Mouse (Mus musculus) macrophage (primary cell): ENCODE data around the gene BC053393. TPM values are rescaled to one million over a fixed set of nuclear protein-coding genes. Genes with fewer than 3 reads are reported as not detected.

Source experiments
- H3K27ac ChIP-seq: fragments of 350-480 bp; formaldehyde crosslinking; 2 replicates; pipeline ENCODE4 v1.9.0; 2021
- H3K36me3 ChIP-seq: fragments of 350-480 bp; formaldehyde crosslinking; 2 replicates; pipeline ENCODE4 v1.9.0; 2021; ENCODE audit errors: inconsistent target
- H3K4me3 ChIP-seq: fragments of 350-480 bp; formaldehyde crosslinking; 2 replicates; pipeline ENCODE4 v1.9.0; 2021; ENCODE audit errors: inconsistent target
- H3K79me2 ChIP-seq: fragments of 350-480 bp; formaldehyde crosslinking; 2 replicates; pipeline ENCODE4 v1.9.0; 2021; ENCODE audit errors: inconsistent target
- WGBS: methylation state at CpG from one replicate; pipeline ENCODE4 v1.1.7; 2026; ENCODE audit warnings: inconsistent platforms; ENCODE audit not compliant: missing documents; 5-methylcytosine and 5-hydroxymethylcytosine counted together
- polyA plus RNA-seq: library from polyadenylated mRNA; stranded (reverse); fragments of 250-400 nt; gene quantifications from 3 replicates; pipeline ENCODE4 v1.2.4, GENCODE M21; 2018; ENCODE audit warnings: inconsistent platforms
- total RNA-seq, 78 experiments: library from RNA; depleted of rRNA; stranded (reverse); fragments of 250-400 nt; gene quantifications; 1 replicate in 9 of 78; 2 replicates in 24 of 78; 3 replicates in 43 of 78; 4 replicates in 2 of 78; pipeline ENCODE4 v1.2.4; 2018; ENCODE audit warnings: inconsistent platforms in 56 of 78

Gene BC053393
- not detected for total RNA-seq (2018; cell fraction: chromatin; rRNA removed)
- total RNA-seq (2018; cell fraction: cytosol; rRNA removed) = not detected
- not detected for total RNA-seq (2018; cell fraction: nucleus; rRNA removed)
- not detected in 3 replicates for polyA plus RNA-seq

GRCm38 (mm10) chr11:46571327-46571726, at the start of gene BC053393:
Gene BC053393 (plus strand): TSS chr11:46571536.
- Histone ChIP-seq H3K27ac (no peak within 1 kb of the TSS), H3K79me2 (no peaks in the 10 kb centered on the region), H3K36me3 (no peaks in the 10 kb centered on the region), H3K4me3 (no peak within 1 kb of the TSS)
- WGBS = 83% methylated on average over 1 of the region's 1 CpGs

- H3K36me3 ChIP-seq = no peaks in the 10 kb centered on the region
- 79% methylated on average over 2 of the region's 3 CpGs for WGBS
- H3K79me2 ChIP-seq = no peaks in the 10 kb centered on the region
- H3K27ac ChIP-seq = no peak overlapping the region
- no peak overlapping the region for H3K4me3 ChIP-seq
Measured at GRCm38 (mm10) chr11:46522719-46523118, 48.6 kb upstream of the BC053393 start.

- WGBS = 83% methylated on average over 2 of the region's 2 CpGs
- Histone ChIP-seq H3K36me3 (no peaks in the 10 kb centered on the region), H3K4me3 (no peak within 1 kb of the TSS), H3K27ac (no peak within 1 kb of the TSS), H3K79me2 (no peaks in the 10 kb centered on the region)
Measured at GRCm38 (mm10) chr11:46523912-46524311, 47.4 kb upstream of the BC053393 start, which contains the start of gene Gm12169. Gene Gm12169 (plus strand): TSS chr11:46524212.

- WGBS = 78% methylated on average over 4 of the region's 4 CpGs
- Histone ChIP-seq H3K27ac (no peak overlapping the region), H3K79me2 (no peaks in the 10 kb centered on the region), H3K4me3 (no peak overlapping the region), H3K36me3 (no peaks in the 10 kb centered on the region)
Measured at GRCm38 (mm10) chr11:46530149-46530548, 41.2 kb upstream of the BC053393 start.

- H3K27ac ChIP-seq = no peak overlapping the region
- H3K79me2 ChIP-seq = no peaks in the 10 kb centered on the region
- no peak overlapping the region for H3K4me3 ChIP-seq
- H3K36me3 ChIP-seq = no peaks in the 10 kb centered on the region
- 90% methylated on average over 4 of the region's 4 CpGs for WGBS
Measured at GRCm38 (mm10) chr11:46536978-46537377, 34.4 kb upstream of the BC053393 start.

GRCm38 (mm10) chr11:46543530-46543929, 27.8 kb upstream of the BC053393 start:
- no peak overlapping the region for H3K27ac ChIP-seq
- no peak overlapping the region for H3K4me3 ChIP-seq
- no peaks in the 10 kb centered on the region for H3K36me3 ChIP-seq
- H3K79me2 ChIP-seq = no peaks in the 10 kb centered on the region
- WGBS = 95% methylated on average over 2 of the region's 2 CpGs

- Histone ChIP-seq H3K4me3 (no peak overlapping the region), H3K79me2 (no peaks in the 10 kb centered on the region), H3K36me3 (no peaks in the 10 kb centered on the region), H3K27ac (no peak overlapping the region)
- 92% methylated on average over 4 of the region's 4 CpGs for WGBS
Measured at GRCm38 (mm10) chr11:46549721-46550120, 21.6 kb upstream of the BC053393 start.

GRCm38 (mm10) chr11:46552741-46553140, 18.6 kb upstream of the BC053393 start:
- Histone ChIP-seq H3K4me3 (no peak overlapping the region), H3K36me3 (no peaks in the 10 kb centered on the region), H3K79me2 (no peaks in the 10 kb centered on the region), H3K27ac (no peak overlapping the region)
- 86% methylated on average over 3 of the region's 3 CpGs for WGBS

GRCm38 (mm10) chr11:46561096-46561495, 10.2 kb upstream of the BC053393 start:
- Histone ChIP-seq H3K79me2 (no peaks in the 10 kb centered on the region), H3K36me3 (no peaks in the 10 kb centered on the region), H3K27ac (no peak overlapping the region), H3K4me3 (no peak overlapping the region)
- 92% methylated on average over 4 of the region's 4 CpGs for WGBS

GRCm38 (mm10) chr11:46564671-46565070, 6.7 kb upstream of the BC053393 start:
- no peak overlapping the region for H3K4me3 ChIP-seq
- 100% methylated on average over 1 of the region's 1 CpGs for WGBS
- no peak overlapping the region for H3K27ac ChIP-seq
- H3K36me3 ChIP-seq = no peaks in the 10 kb centered on the region
- no peaks in the 10 kb centered on the region for H3K79me2 ChIP-seq

GRCm38 (mm10) chr11:46565967-46566366, 5.4 kb upstream of the BC053393 start:
- no peaks in the 10 kb centered on the region for H3K79me2 ChIP-seq
- H3K36me3 ChIP-seq = no peaks in the 10 kb centered on the region
- no peak overlapping the region for H3K4me3 ChIP-seq
- no peak overlapping the region for H3K27ac ChIP-seq
- 100% methylated on average over 2 of the region's 2 CpGs for WGBS

- Histone ChIP-seq H3K27ac (no peak overlapping the region), H3K79me2 (no peaks in the 10 kb centered on the region), H3K4me3 (no peak overlapping the region), H3K36me3 (no peaks in the 10 kb centered on the region)
- 56% methylated on average over 1 of the region's 1 CpGs for WGBS
Measured at GRCm38 (mm10) chr11:46569107-46569506, 2.2 kb upstream of the BC053393 start.

GRCm38 (mm10) chr11:46578771-46579281, 7.5 kb downstream of the BC053393 start:
- no peaks in the 10 kb centered on the region for H3K36me3 ChIP-seq
- no peak overlapping the region for H3K27ac ChIP-seq
- H3K4me3 ChIP-seq = no peak overlapping the region
- WGBS = 72% methylated on average over 5 of the region's 5 CpGs
- no peaks in the 10 kb centered on the region for H3K79me2 ChIP-seq

- WGBS = 100% methylated on average over 3 of the region's 3 CpGs
- Histone ChIP-seq H3K79me2 (no peaks in the 10 kb centered on the region), H3K27ac (no peak overlapping the region), H3K36me3 (no peaks in the 10 kb centered on the region), H3K4me3 (no peak overlapping the region)
Measured at GRCm38 (mm10) chr11:46580428-46580827, 9.1 kb downstream of the BC053393 start.

- no peak overlapping the region for H3K4me3 ChIP-seq
- H3K79me2 ChIP-seq = no peaks in the 10 kb centered on the region
- H3K27ac ChIP-seq = no peak overlapping the region
- 91% methylated on average over 5 of the region's 5 CpGs for WGBS
- no peaks in the 10 kb centered on the region for H3K36me3 ChIP-seq
Measured at GRCm38 (mm10) chr11:46582741-46583140, 11.4 kb downstream of the BC053393 start.

- Histone ChIP-seq H3K36me3 (no peaks in the 10 kb centered on the region), H3K4me3 (no peak overlapping the region), H3K79me2 (no peaks in the 10 kb centered on the region), H3K27ac (no peak overlapping the region)
- WGBS = 96% methylated on average over 2 of the region's 2 CpGs
Measured at GRCm38 (mm10) chr11:46592416-46592815, 21.1 kb downstream of the BC053393 start.
